Mouse (Mus musculus) neural tube, embryonic 14.5 days (tissue): ENCODE data around the gene Gab2. TPM values are rescaled to one million over a fixed set of nuclear protein-coding genes. Genes with fewer than 3 reads are reported as not detected.
A peak's percentile ranks its signal among the peaks of the same experiment; 100 is the strongest.

ENCODE experiments used
- ATAC-seq: fragments of 200-750 bp; cut with Nextera tagmentation; 2 replicates; pipeline ENCODE4 v1.8.0; 2017; ENCODE audit warnings: low read depth, mild to moderate bottlenecking, moderate TSS enrichment, moderate library complexity
- H3K27ac ChIP-seq: fragments of 300-500 bp; sonication (generic); 2 replicates; pipeline ENCODE4 v1.5.1; 2014; ENCODE audit warnings: low read depth, mild to moderate bottlenecking, control low read depth, low read length, moderate library complexity, mixed read lengths
- H3K27me3 ChIP-seq: fragments of 300-500 bp; sonication (generic); 2 replicates; pipeline ENCODE4 v1.6.1; 2014; ENCODE audit warnings: low read length; ENCODE audit not compliant: control insufficient read depth, insufficient read depth
- H3K36me3 ChIP-seq: fragments of 300-500 bp; sonication (generic); 2 replicates; pipeline ENCODE4 v1.6.1; 2014; ENCODE audit warnings: low read length, mixed read lengths; ENCODE audit not compliant: control insufficient read depth, insufficient read depth
- H3K4me1 ChIP-seq: fragments of 300-500 bp; sonication (generic); 2 replicates; pipeline ENCODE4 v1.6.1; 2014; ENCODE audit warnings: low read length; ENCODE audit not compliant: control insufficient read depth, insufficient read depth
- H3K4me2 ChIP-seq: fragments of 300-500 bp; sonication (generic); 2 replicates; pipeline ENCODE4 v1.6.1; 2014; ENCODE audit warnings: mild to moderate bottlenecking, low read depth, low read length, control low read depth
- H3K4me3 ChIP-seq: fragments of 300-500 bp; sonication (generic); 2 replicates; pipeline ENCODE4 v1.5.1; 2014; ENCODE audit warnings: low read depth, low read length, control low read depth, mixed read lengths
- H3K9ac ChIP-seq: fragments of 300-500 bp; sonication (generic); replicated peaks from 2 replicates; pipeline ENCODE4 v1.6.1; 2014; ENCODE audit warnings: low read depth, mild to moderate bottlenecking, control low read depth, low read length, mixed read lengths
- H3K9me3 ChIP-seq: fragments of 300-500 bp; sonication (generic); 2 replicates; pipeline ENCODE4 v1.6.1; 2016; ENCODE audit warnings: low read length; ENCODE audit not compliant: control insufficient read depth
- WGBS: fragments of 180-500 bp; shearing (Covaris S2); extraction: QIAGEN DNeasy Blood & Tissue Kit; methylation state at CpG from one replicate; pipeline ENCODE4 v1.1.7; 2014; 5-methylcytosine and 5-hydroxymethylcytosine counted together
- polyA plus RNA-seq: library from polyadenylated mRNA; unstranded; fragments of >200 nt; fragmentation: Nextera tagmentation; extraction: Ambion mirVana; gene quantifications from 2 replicates; pipeline ENCODE4 v1.2.1, GENCODE M21; 2014

The Gab2 gene
- polyA plus RNA-seq, 1 experiment from 2014 or later: 13.8 TPM

DNA sequence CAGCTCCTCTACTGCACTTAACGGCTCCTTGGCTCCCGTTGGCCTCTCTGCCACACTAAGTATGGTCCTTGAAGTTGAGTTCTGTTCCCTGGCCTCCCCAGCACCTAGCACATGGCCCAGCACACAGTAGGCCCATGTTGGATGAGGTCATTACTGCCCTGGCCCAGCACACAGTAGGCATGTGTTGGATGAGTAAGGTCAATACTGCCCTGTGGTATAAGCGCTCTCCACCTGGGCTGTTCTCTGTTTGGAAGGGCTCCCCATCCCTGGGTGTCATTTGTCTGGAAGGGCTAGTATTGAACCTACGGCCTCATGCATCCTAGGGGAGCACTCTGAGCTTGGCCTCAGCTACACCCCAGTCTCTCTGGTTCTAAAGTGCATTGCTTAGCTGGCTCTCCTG lies 246.0 kb downstream of the Gab2 start:
- Histone ChIP-seq H3K27me3 (peaks cover 15% of the 10 kb centered on the region), H3K4me2 (no peak overlapping the region), H3K27ac (no peak overlapping the region), H3K4me3 (no peak overlapping the region), H3K36me3 (no peaks in the 10 kb centered on the region), H3K9me3 (no peaks in the 10 kb centered on the region), H3K9ac (no peak overlapping the region), H3K4me1 (peaks cover 13% of the 10 kb centered on the region)
- no peak for ATAC-seq
- 96% methylated on average over 4 of the region's 4 CpGs for WGBS

DNA sequence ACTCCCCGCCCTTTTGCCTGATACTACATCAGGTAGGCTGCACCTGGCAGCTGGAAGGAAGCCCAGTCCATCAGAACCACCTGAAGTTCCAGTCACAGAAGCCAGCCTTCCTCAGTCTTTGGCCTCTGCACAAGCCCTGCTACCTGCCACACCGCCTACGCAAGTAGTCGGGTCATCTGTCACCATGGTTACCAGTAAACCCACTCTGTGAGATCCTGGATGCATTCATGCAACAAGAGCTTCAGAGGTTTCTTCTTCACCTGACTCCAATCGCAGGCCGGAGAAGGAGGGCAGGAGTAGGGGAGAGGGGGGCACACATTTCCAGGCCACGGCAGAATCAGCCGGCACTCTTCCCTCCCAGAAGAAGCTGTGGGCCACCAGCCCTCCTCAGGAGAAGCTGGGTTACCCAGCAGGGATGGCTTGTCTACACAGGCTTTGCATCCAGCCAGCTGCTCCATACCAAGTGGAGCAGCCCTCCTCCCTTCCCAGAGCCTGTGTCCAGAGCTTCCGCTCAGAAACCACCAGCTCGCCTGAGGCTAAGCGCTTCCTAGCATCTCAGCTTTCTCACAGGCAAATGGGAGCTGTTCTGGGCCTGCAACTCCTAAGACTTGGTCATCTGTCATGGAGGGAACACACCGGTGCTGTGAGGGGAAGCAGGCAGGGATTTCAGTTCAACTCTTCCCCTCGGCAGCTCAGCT lies 247.7 kb downstream of the Gab2 start:
- no peak overlapping the region for H3K4me2 ChIP-seq
- H3K4me1 ChIP-seq: peaks cover 18% of the 10 kb centered on the region
- H3K9me3 ChIP-seq: no peaks in the 10 kb centered on the region
- H3K9ac ChIP-seq: 0 out of 2 replicates have a peak overlapping the region, but pooled peaks have one; percentile 21
- 71% methylated on average over 13 of the region's 13 CpGs for WGBS
- no peak overlapping the region for H3K27ac ChIP-seq
- ATAC-seq: no peak
- no peak overlapping the region for H3K4me3 ChIP-seq
- no peaks in the 10 kb centered on the region for H3K36me3 ChIP-seq
- H3K27me3 ChIP-seq: peaks cover 15% of the 10 kb centered on the region

DNA sequence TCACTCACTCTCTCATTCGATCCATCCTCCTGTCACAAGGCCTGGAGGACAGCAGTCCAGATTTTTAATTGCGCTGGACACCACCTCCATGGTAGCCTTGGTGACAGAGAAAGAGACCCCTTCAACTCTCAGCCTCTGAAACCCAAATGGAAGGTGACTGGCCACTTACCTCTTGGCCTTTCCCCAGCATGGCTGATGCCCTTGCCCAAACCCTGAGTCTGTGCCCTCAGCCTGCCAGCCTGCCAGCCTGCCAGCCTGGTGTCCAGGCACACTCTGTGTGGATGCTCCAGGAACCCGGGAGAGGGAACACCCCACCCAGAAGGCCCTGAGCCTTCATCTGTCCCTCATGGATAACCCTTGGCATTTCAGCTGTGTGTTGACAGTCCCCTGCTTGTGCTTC lies 248.3 kb downstream of the Gab2 start:
- H3K4me1 ChIP-seq: peaks cover 18% of the 10 kb centered on the region
- no peaks in the 10 kb centered on the region for H3K36me3 ChIP-seq
- peaks cover 15% of the 10 kb centered on the region for H3K27me3 ChIP-seq
- WGBS: 93% methylated on average over 3 of the region's 3 CpGs
- H3K4me3 ChIP-seq: no peak overlapping the region
- H3K27ac ChIP-seq: no peak overlapping the region
- no peaks in the 10 kb centered on the region for H3K9me3 ChIP-seq
- H3K9ac ChIP-seq: no peak overlapping the region
- no peak for ATAC-seq
- H3K4me2 ChIP-seq: no peak overlapping the region

DNA sequence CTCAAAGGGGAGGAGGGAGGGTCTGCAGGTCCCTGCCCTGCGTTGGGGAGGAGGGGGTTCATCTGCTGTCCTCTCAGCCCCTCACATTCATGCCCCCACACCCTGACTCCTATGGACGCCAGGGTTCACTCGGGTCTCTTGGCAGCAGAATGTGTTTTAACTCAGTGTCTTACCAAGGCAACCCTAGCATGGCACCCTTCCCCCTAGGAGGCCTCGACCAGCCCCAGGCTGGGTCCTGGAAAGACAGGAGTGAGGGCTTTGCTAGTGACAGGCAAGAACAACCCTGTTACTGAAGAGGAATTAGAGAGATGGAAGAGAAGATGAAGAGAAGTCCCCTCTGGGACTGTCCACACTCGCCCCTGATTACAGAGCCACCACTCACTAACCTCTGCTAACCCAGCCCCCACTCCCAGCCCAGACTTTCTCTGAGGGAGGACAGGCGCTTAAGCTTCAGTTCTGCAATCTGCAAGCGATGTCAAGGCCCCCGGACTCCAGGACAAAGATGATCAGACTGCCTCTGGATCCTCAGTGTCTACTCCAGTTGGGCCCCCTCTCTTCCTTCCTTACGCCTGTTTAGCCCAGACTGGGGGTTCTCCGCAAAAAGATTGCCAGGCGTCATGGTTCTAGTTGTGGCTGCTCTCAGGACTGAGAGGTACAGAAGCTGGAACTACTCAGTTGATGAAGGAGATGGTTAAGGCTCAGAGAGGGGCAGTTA lies 249.7 kb downstream of the Gab2 start:
- 66% methylated on average over 11 of the region's 11 CpGs for WGBS
- H3K9me3 ChIP-seq: no peaks in the 10 kb centered on the region
- H3K27ac ChIP-seq: no peak overlapping the region
- peak overlapping the region; percentile 71; the same call in 1 of the 2 replicates for H3K9ac ChIP-seq
- peak overlapping the region; percentile 76 for H3K4me3 ChIP-seq
- no peak for ATAC-seq
- H3K4me2 ChIP-seq: peak overlapping the region; percentile 47
- H3K4me1 ChIP-seq: peaks cover 13% of the 10 kb centered on the region; the same call in 1 of the 2 replicates
- peaks cover 5% of the 10 kb centered on the region for H3K27me3 ChIP-seq
- no peaks in the 10 kb centered on the region for H3K36me3 ChIP-seq

DNA sequence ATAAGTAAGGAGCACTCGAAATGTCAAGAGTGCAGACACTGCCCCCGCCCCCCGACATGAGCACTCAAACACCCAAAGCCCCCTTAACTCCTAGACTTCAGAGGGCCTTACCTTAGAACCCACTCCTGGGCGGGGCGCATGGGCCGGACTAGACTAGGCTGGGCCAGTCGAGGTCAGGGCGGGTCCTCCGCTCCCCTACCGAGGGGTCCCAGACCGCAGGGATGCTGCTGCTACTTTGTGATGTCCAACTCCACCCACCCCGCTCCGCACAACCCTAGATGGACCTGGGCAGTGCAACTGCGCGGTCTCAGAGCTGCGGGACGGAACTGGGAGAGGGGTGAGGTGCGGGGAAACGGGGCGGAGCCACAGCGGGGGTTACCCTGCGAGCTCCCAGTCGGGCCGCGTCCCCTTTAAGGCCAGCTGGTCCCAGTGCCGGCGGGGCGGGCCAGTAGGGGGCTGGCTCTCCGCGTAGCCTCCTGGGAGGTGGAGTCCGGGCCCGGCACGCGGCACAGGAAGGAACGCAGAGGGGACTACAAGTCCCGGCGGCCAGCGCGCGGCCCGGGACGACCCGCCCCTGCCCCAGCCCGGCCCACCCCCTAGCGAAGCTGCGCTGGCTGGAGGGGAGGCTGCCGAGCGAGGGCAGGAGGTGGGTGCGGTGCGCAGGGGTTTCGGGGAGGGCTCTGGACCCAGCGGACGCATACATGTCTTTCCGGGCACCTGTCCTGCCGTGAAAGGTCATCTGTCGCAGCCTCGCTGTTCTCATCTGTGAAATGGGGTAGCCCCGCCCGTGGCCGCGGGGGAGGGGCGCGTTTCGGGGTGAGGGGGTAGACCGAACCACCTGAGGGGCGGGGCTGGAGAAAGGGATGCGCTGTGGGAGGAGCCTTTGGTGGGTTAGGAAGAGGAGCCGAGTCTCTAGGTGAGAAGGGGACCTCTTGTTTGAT lies 250.6 kb downstream of the Gab2 start, which contains the start of the genes Usp35 and Kctd21:
Gene Usp35, minus strand, starts transcription at position 295 of the 941 bp plus-strand sequence.
Gene Kctd21, plus strand, starts transcription at position 602 of the 941 bp plus-strand sequence.
- Histone ChIP-seq H3K27ac (no peak within 1 kb of the TSS), H3K27me3 (no peaks in the 10 kb centered on the region), H3K9me3 (no peaks in the 10 kb centered on the region), H3K4me3 (peak within 1 kb of the TSS; percentile 76), H3K36me3 (no peaks in the 10 kb centered on the region), H3K4me1 (peaks cover 13% of the 10 kb centered on the region; the same call in 1 of the 2 replicates), H3K4me2 (peak within 1 kb of the TSS; percentile 58), H3K9ac (peak within 1 kb of the TSS; percentile 71)
- under 1% methylated on average over 67 of the region's 68 CpGs for WGBS
- peak; percentile 99 for ATAC-seq

DNA sequence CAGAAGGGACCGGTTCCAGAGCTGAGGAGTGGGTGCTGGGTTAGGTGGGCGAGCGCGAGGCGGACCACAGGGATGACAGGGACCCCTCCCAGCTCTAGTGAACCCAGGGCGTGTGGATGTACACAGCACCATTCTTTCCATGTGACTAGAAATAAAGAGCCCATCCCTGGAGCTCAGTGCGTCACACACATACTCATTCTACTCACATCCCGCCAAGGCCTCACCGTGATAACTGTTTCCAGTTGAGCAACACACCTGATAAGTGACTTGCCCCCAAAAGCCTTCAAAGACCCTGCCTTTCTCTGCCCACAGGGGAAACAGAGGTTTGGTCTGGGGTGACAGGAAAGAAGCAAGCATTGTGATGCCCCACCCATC lies 251.3 kb downstream of the Gab2 start:
- WGBS: 2% methylated on average over 9 of the region's 9 CpGs
- peak overlapping the region; percentile 71 for H3K9ac ChIP-seq
- H3K4me3 ChIP-seq: peak overlapping the region; percentile 76
- H3K4me1 ChIP-seq: peaks cover 13% of the 10 kb centered on the region; the same call in 1 of the 2 replicates
- H3K4me2 ChIP-seq: peak overlapping the region; percentile 58
- H3K27me3 ChIP-seq: no peaks in the 10 kb centered on the region
- no peaks in the 10 kb centered on the region for H3K9me3 ChIP-seq
- no peaks in the 10 kb centered on the region for H3K36me3 ChIP-seq
- no peak for ATAC-seq
- no peak overlapping the region for H3K27ac ChIP-seq

DNA sequence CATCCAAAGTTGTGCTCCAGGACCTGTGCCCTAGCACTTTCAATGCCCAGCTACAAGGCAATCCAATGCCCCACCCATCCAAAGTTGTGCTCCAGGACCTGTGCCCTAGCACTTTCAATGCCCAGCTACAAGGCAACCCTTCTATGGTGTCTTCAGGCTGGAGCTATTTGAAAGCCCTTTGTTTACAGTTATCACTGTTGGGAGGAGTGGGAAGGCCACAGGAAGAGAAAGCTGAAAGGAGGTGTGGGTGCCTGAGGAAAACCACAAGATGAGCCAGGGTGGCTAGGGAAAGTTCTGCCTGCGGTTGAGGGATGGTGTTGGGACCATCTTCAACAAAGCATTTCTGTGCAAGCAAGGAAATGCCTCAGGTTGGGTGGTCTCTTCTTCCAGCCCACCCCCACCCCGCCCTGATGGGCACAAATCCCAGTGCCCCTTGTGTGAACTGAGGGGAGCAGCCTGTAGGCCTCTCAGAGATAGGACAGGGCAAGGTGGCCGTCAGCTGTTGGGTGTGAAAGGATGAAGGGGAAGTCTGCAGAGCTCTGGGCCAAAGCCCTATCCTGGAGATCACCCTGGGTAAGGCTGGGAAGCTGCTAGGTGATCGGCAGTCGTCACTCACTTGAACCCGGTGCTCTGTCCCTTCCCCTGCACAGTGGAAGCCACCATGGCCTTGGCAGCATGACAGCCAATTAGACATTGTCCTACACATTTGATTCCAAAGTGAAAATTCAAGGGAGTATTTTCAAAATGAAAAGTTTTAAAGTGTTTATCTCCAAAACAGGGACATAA lies 251.9 kb downstream of the Gab2 start:
- Histone ChIP-seq H3K4me1 (peaks cover 13% of the 10 kb centered on the region; the same call in 1 of the 2 replicates), H3K4me2 (peak overlapping the region; percentile 58), H3K9ac (no peak overlapping the region), H3K9me3 (no peaks in the 10 kb centered on the region), H3K4me3 (peak overlapping the region; percentile 76; the same call in 1 of the 2 replicates), H3K27me3 (no peaks in the 10 kb centered on the region), H3K36me3 (no peaks in the 10 kb centered on the region), H3K27ac (no peak overlapping the region)
- ATAC-seq: no peak
- 91% methylated on average over 6 of the region's 6 CpGs for WGBS

DNA sequence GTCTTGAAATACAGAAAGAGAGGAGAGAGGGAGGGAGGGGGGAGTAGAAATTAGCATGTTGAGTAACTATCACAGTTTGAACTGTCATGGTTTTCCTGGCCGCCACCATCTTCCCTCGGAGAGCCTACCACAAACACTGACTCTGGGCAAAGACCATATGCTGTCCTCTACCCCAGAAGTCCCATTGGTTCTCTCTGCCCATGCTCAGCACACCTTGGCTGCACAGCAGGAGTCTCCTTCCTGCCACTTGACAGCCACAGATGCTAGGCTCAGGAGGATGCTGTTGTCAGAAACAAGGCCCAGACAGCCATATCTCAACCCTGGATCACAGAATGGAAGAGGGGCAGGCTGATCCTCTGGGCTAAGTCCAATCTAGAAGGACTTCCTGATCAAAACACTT lies 253.0 kb downstream of the Gab2 start:
- no peak for ATAC-seq
- H3K27ac ChIP-seq: no peak overlapping the region
- H3K9ac ChIP-seq: no peak overlapping the region
- WGBS: 94% methylated on average over 2 of the region's 2 CpGs
- H3K4me2 ChIP-seq: no peak overlapping the region
- no peaks in the 10 kb centered on the region for H3K9me3 ChIP-seq
- no peaks in the 10 kb centered on the region for H3K27me3 ChIP-seq
- peaks cover 13% of the 10 kb centered on the region; the same call in 1 of the 2 replicates for H3K4me1 ChIP-seq
- H3K4me3 ChIP-seq: no peak overlapping the region
- H3K36me3 ChIP-seq: no peaks in the 10 kb centered on the region
